Mouse (Mus musculus) embryonic fibroblast, embryonic 13.5 days (primary cell): ENCODE results near the gene Fam166b.

Source experiments
- CTCF ChIP-seq: IDR thresholded peaks from 2 replicates; pipeline ENCODE4 v1.5.1; 2011; ENCODE audit warnings: mild to moderate bottlenecking, control low read depth, low read length, moderate library complexity, borderline replicate concordance; ENCODE audit not compliant: insufficient read depth
- POLR2A ChIP-seq: IDR thresholded peaks from 2 replicates; pipeline ENCODE4 v1.6.1; 2011; ENCODE audit warnings: low read depth, mild to moderate bottlenecking, control low read depth, low read length, moderate library complexity

GRCm38 (mm10) chr4:43447251-43447650, 18.3 kb upstream of the Fam166b start:
- TF ChIP-seq POLR2A: no peak
- no peak for TF ChIP-seq CTCF
